Comparison of ENCODE assay signal across 7 mouse cellular contexts in the genomic region with DNA sequence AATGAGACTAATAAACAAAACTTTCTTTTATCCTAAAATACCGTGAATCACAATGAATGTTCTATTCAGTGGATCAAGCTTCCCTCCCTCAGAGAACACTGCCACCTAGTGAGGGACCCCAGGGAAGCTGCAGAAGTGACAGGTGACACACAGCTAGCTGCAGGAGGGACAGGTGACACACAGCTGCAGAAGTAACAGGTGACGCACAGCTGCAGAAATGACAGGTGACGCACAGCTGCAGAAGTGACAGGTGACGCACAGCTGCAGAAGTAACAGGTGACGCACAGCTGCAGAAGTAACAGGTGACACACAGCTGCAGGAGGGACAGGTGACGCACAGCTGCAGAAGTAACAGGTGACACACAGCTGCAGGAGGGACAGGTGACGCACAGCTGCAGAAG.
DNase-seq lines count a peak whose midpoint lies in the region; ATAC-seq and TF ChIP-seq lines count a peak whose summit lies in the region.
"Not testable (repeated sequence)": the region's sequence is repeated elsewhere in the genome, so short reads cannot be mapped to it uniquely, and the experiment has no call there.

No protein-coding gene starts in this region.

- H3K4me1 ChIP-seq in CH12.LX (ENCODE audit: control insufficient read depth in 1 of 2, insufficient read depth in 2 of 2): peaks cover 25 to 29% of the 10 kb centered on the region in 2 experiments
- H3K4me1 ChIP-seq in intestine, postnatal 0 days (replicated peaks; ENCODE audit: control insufficient read depth, insufficient read depth, low read length); lung, embryonic 14.5 days (ENCODE audit: insufficient read depth); midbrain, postnatal 0 days (ENCODE audit: insufficient read depth, low read length): not testable (repeated sequence)

- intact Hi-C loops in gastrocnemius, adult 2 months (cut with DNase I); left cerebral cortex, adult 2 months (cut with DNase I): not testable (repeated sequence)

- TF ChIP-seq RAD21 in CH12.LX (IDR thresholded peaks at IDR 0.05; ENCODE audit: low read depth, low read length): peak; percentile 37

- not testable (repeated sequence) for H3K9me3 ChIP-seq in CH12.LX (replicated peaks; ENCODE audit: low read length); intestine, postnatal 0 days (ENCODE audit: control insufficient read depth); lung, embryonic 14.5 days (ENCODE audit: low read depth, low read length); midbrain, postnatal 0 days (ENCODE audit: low read length)

- not testable (repeated sequence) for DNase-seq in CH12.LX (ENCODE audit: extremely low read depth); brain, embryonic 14.5 days (ENCODE audit: low read depth); gastrocnemius, adult 2 months; left cerebral cortex, adult 2 months (ENCODE audit: extremely low spot score in 1 of 2, low spot score in 2 of 2); lung, embryonic 14.5 days; midbrain, postnatal 0 days (ENCODE audit: low spot score)

- not testable (repeated sequence) for H3K27ac ChIP-seq in CH12.LX (ENCODE audit: insufficient read depth, low read depth); gastrocnemius, adult 2 months; intestine, postnatal 0 days (ENCODE audit: low read depth, low read length); left cerebral cortex, adult 2 months; lung, embryonic 14.5 days (ENCODE audit: low read depth); midbrain, postnatal 0 days (ENCODE audit: low read depth, low read length)

- WGBS in intestine, postnatal 0 days: 93% methylated on average over 7 of the region's 7 CpGs
- 91% methylated on average over 7 of the region's 7 CpGs for WGBS in lung, embryonic 14.5 days
- WGBS in midbrain, postnatal 0 days: 87% methylated on average over 7 of the region's 7 CpGs

- H3K79me2 ChIP-seq in CH12.LX (replicated peaks; ENCODE audit: control insufficient read depth, extremely low read depth, insufficient read depth, poor library complexity, severe bottlenecking): not testable (repeated sequence)

- dilution Hi-C loops in CH12.LX (cut with MboI; ENCODE audit: extremely low pct_ligation_motif_present, extremely low pct_unique_long_range_greater_than_20kb, low sequenced_read_pairs): not testable (repeated sequence)

- H3K9ac ChIP-seq in CH12.LX (ENCODE audit: insufficient read depth, low read depth); intestine, postnatal 0 days (ENCODE audit: low read depth, low read length); lung, embryonic 14.5 days; midbrain, postnatal 0 days (replicated peaks; ENCODE audit: low read length, poor library complexity, severe bottlenecking): not testable (repeated sequence)

- not testable (repeated sequence) for TF ChIP-seq POLR2A in CH12.LX (IDR thresholded peaks at IDR 0.05; ENCODE audit: low read depth, low read length); brain, embryonic 14.5 days (IDR thresholded peaks at IDR 0.05; ENCODE audit: borderline replicate concordance, extremely low read depth, insufficient read depth, insufficient read length, poor library complexity, severe bottlenecking)

- not testable (repeated sequence) for ATAC-seq in intestine, postnatal 0 days; lung, embryonic 14.5 days (ENCODE audit: insufficient read depth); midbrain, postnatal 0 days (ENCODE audit: low FRiP score)

- not testable (repeated sequence) for H3K4me3 ChIP-seq in CH12.LX (replicated peaks in 1 of 3; ENCODE audit: low read depth in 2 of 3, low read length in 2 of 3, poor library complexity in 1 of 3); gastrocnemius, adult 2 months; intestine, postnatal 0 days (ENCODE audit: low read depth, low read length); left cerebral cortex, adult 2 months; lung, embryonic 14.5 days (ENCODE audit: low read depth, low read length); midbrain, postnatal 0 days (ENCODE audit: low read depth, low read length)

- TF ChIP-seq CTCF in CH12.LX (conservative IDR thresholded peaks at IDR 0.05 in 1 of 2, IDR thresholded peaks at IDR 0.05 in 1 of 2; ENCODE audit: low read depth in 2 of 2, low read length in 2 of 2): peak in 1 of 2 experiments; percentile 58; a peak in 2 of 4 replicates
- peak; percentile 33; the same call in 1 of the 2 replicates for TF ChIP-seq CTCF in brain, embryonic 14.5 days (IDR thresholded peaks at IDR 0.05; ENCODE audit: borderline replicate concordance, extremely low read depth, insufficient read depth, insufficient read length)
- TF ChIP-seq CTCF in gastrocnemius, adult 2 months (IDR thresholded peaks at IDR 0.05): peak; percentile 22; the same call in 1 of the 2 replicates
- TF ChIP-seq CTCF in intestine, postnatal 0 days (IDR thresholded peaks at IDR 0.05; ENCODE audit: low read depth): peak; percentile 45
- peak; percentile 23 for TF ChIP-seq CTCF in left cerebral cortex, adult 2 months (IDR thresholded peaks at IDR 0.05)
- TF ChIP-seq CTCF in lung, embryonic 14.5 days (IDR thresholded peaks at IDR 0.05; ENCODE audit: low read depth): peak; percentile 20; the same call in 1 of the 2 replicates
- TF ChIP-seq CTCF in midbrain, postnatal 0 days (IDR thresholded peaks at IDR 0.05): peak; percentile 72

- in situ Hi-C loops in CH12.LX (cut with MboI; ENCODE audit: low pct_ligation_motif_present, low pct_unique_long_range_greater_than_20kb, low sequenced_read_pairs): not testable (repeated sequence)

- H3K27me3 ChIP-seq in CH12.LX (replicated peaks); intestine, postnatal 0 days (replicated peaks; ENCODE audit: control insufficient read depth, insufficient read depth, low read length); lung, embryonic 14.5 days (ENCODE audit: insufficient read depth, low read length); midbrain, postnatal 0 days (ENCODE audit: insufficient read depth, low read length): not testable (repeated sequence)

- peaks cover 5 to 94% of the 10 kb centered on the region in 2 experiments for H3K36me3 ChIP-seq in CH12.LX (replicated peaks in 1 of 2; ENCODE audit: control insufficient read depth in 1 of 2, insufficient read depth in 1 of 2, low read length in 1 of 2)
- peaks cover 49% of the 10 kb centered on the region for H3K36me3 ChIP-seq in intestine, postnatal 0 days (ENCODE audit: control insufficient read depth, insufficient read depth)
- peaks cover 69% of the 10 kb centered on the region for H3K36me3 ChIP-seq in lung, embryonic 14.5 days (ENCODE audit: insufficient read depth)
- H3K36me3 ChIP-seq in midbrain, postnatal 0 days (ENCODE audit: insufficient read depth, low read length): peaks cover 68% of the 10 kb centered on the region

- H3K4me2 ChIP-seq in CH12.LX (ENCODE audit: insufficient read depth, low read depth, poor library complexity, severe bottlenecking); intestine, postnatal 0 days (replicated peaks; ENCODE audit: low read depth); lung, embryonic 14.5 days; midbrain, postnatal 0 days (ENCODE audit: low read depth, low read length, poor library complexity, severe bottlenecking): not testable (repeated sequence)

- TF ChIP-seq EP300 in CH12.LX (IDR thresholded peaks at IDR 0.05; ENCODE audit: low read length): not testable (repeated sequence)

TF ChIP-seq in CH12.LX, 34 proteins besides CTCF, POLR2A, EP300 and RAD21:
- peak; percentile 52; the same call in 1 of the 2 replicates for TF ChIP-seq TCF12 (IDR thresholded peaks at IDR 0.05; ENCODE audit: low read depth, low read length)
- peak; percentile 46 for TF ChIP-seq SMC3 (IDR thresholded peaks at IDR 0.05; ENCODE audit: low read depth, low read length)
TF ChIP-seq in CH12.LX: peak in this region for 2; not testable (repeated sequence) for 32.
